In genomic region chr11:79075044-79075443, GRCm38 (mm10) we compare ENCODE assay signal across 24 mouse cellular contexts.
DNase-seq lines count a peak whose midpoint lies in the region; ATAC-seq lines count a peak whose summit lies in the region.
"Had no signal": no experiment of that assay in that cellular context is flagged by ENCODE, and none has a peak within 500 bp of the region (broad histone marks: within the 10 kb centered on the region; RNA-seq: fewer than 3 reads in every experiment).

No protein-coding gene starts in this region.

- peak overlapping the region; percentile 73 for H3K27ac ChIP-seq in heart, embryonic 10.5 days
- H3K27ac ChIP-seq in liver, embryonic 13.5 days: peak overlapping the region; percentile 64
- H3K27ac ChIP-seq: embryonic facial prominence, embryonic 10.5 days; embryonic facial prominence, embryonic 13.5 days; forebrain, embryonic 12.5 days; forebrain, embryonic 15.5 days; heart, embryonic 13.5 days; hindbrain, embryonic 14.5 days; hindbrain, postnatal 0 days had no signal

- peak overlapping the region; percentile 39; the same call in 1 of the 2 replicates for H3K9ac ChIP-seq in liver, embryonic 13.5 days
- H3K9ac ChIP-seq: embryonic facial prominence, embryonic 13.5 days; forebrain, embryonic 12.5 days; forebrain, embryonic 15.5 days; heart, embryonic 13.5 days; hindbrain, embryonic 14.5 days had no signal

- ATAC-seq in liver, embryonic 13.5 days (ENCODE audit: low read depth): no peak
- ATAC-seq: activated CD4-positive, CD25-positive, alpha-beta regulatory T cell, adult 4 months; forebrain, embryonic 15.5 days; hindbrain, postnatal 0 days had no signal

- peaks cover 75% of the 10 kb centered on the region for H3K4me1 ChIP-seq in heart, embryonic 10.5 days
- peaks cover 74% of the 10 kb centered on the region for H3K4me1 ChIP-seq in liver, embryonic 13.5 days (replicated peaks)

- H3K4me2 ChIP-seq in liver, embryonic 13.5 days: peak overlapping the region; percentile 6; the same call in 1 of the 2 replicates
- H3K4me2 ChIP-seq: embryonic facial prominence, embryonic 13.5 days; forebrain, embryonic 12.5 days; forebrain, embryonic 15.5 days; heart, embryonic 13.5 days; hindbrain, embryonic 14.5 days had no signal

- no peaks in the 10 kb centered on the region for H3K9me3 ChIP-seq in heart, embryonic 10.5 days
- no peaks in the 10 kb centered on the region for H3K9me3 ChIP-seq in liver, embryonic 13.5 days (replicated peaks)
- H3K9me3 ChIP-seq: embryonic facial prominence, embryonic 10.5 days; embryonic facial prominence, embryonic 13.5 days; forebrain, embryonic 12.5 days; forebrain, embryonic 15.5 days; heart, embryonic 13.5 days had no signal

- H3K27me3 ChIP-seq in heart, embryonic 10.5 days (ENCODE audit: insufficient read depth, poor library complexity, severe bottlenecking): no peaks in the 10 kb centered on the region
- no peaks in the 10 kb centered on the region for H3K27me3 ChIP-seq in liver, embryonic 13.5 days
- H3K27me3 ChIP-seq: embryonic facial prominence, embryonic 13.5 days; forebrain, embryonic 12.5 days; forebrain, embryonic 15.5 days; heart, embryonic 13.5 days had no signal

- 50% methylated on average over 3 of the region's 3 CpGs for WGBS in heart, embryonic 10.5 days
- WGBS in liver, embryonic 13.5 days (ENCODE audit: insufficient replicate concordance): 59% methylated on average over 3 of the region's 3 CpGs

- intact Hi-C loops in heart, postnatal 36 days (cut with DNase I): no loop called here

- DNase-seq in heart, embryonic 10.5 days (ENCODE audit: low spot score): no peak
- DNase-seq in heart, postnatal 36 days: no peak
- DNase-seq in liver, embryonic 13.5 days: no peak
- DNase-seq in liver: no peak
- DNase-seq in ovary, adult 18-20 months (ENCODE audit: low spot score): peak; percentile 76
- no peak for DNase-seq in ovary, postnatal 14 days (ENCODE audit: low spot score)
- DNase-seq: adrenal gland, adult 8-10 months; adrenal gland, postnatal 25 days; cerebellum, adult 11-12 months; cerebellum, adult 8-10 months; cerebellum, postnatal 10 days; cerebellum, postnatal 36 days; gastrocnemius, postnatal 25 days; heart, adult 18-20 months; heart, postnatal 14 days had no signal

- H3K36me3 ChIP-seq in heart, embryonic 10.5 days: peaks cover 14% of the 10 kb centered on the region
- 0 out of 2 replicates have a peak, but pooled peaks cover 2% of the 10 kb centered on the region for H3K36me3 ChIP-seq in liver, embryonic 13.5 days
- H3K36me3 ChIP-seq: forebrain, embryonic 15.5 days had no signal

- H3K4me3 ChIP-seq in heart, embryonic 10.5 days: no peak overlapping the region
- no peak overlapping the region for H3K4me3 ChIP-seq in liver, embryonic 13.5 days (replicated peaks)
- H3K4me3 ChIP-seq: embryonic facial prominence, embryonic 10.5 days; embryonic facial prominence, embryonic 13.5 days; erythroblast, embryonic 14.5 days; forebrain, embryonic 12.5 days; forebrain, embryonic 15.5 days; heart, embryonic 13.5 days had no signal
